Mouse (Mus musculus) megakaryocyte-erythroid progenitor cell, adult 5-6 weeks (primary cell): ENCODE results near the gene Apbb2. TPM values are rescaled to one million over a fixed set of nuclear protein-coding genes. Genes with fewer than 3 reads are reported as not detected.

Experiments used
- ATAC-seq: replicated peaks from 2 replicates; pipeline ENCODE4 v1.8.0; 2016; ENCODE audit warnings: mild to moderate bottlenecking, inconsistent platforms; ENCODE audit not compliant: severe bottlenecking, poor library complexity, low FRiP score, low TSS enrichment
- total RNA-seq, 2 experiments: library from RNA; stranded (forward) in 1 of 2; stranded (reverse) in 1 of 2; fragments of 200-1000, 215-1000 nt in 1 of 2; fragments of >200 nt in 1 of 2; fragmentation: Nextera tagmentation in 1 of 2; gene quantifications; 2 replicates each; pipeline ENCODE4 v1.2.3; 2014 to 2017

The Apbb2 gene
- total RNA-seq, 2 experiments from 2014 or later, result 2.4 TPM; not detected in 1

DNA sequence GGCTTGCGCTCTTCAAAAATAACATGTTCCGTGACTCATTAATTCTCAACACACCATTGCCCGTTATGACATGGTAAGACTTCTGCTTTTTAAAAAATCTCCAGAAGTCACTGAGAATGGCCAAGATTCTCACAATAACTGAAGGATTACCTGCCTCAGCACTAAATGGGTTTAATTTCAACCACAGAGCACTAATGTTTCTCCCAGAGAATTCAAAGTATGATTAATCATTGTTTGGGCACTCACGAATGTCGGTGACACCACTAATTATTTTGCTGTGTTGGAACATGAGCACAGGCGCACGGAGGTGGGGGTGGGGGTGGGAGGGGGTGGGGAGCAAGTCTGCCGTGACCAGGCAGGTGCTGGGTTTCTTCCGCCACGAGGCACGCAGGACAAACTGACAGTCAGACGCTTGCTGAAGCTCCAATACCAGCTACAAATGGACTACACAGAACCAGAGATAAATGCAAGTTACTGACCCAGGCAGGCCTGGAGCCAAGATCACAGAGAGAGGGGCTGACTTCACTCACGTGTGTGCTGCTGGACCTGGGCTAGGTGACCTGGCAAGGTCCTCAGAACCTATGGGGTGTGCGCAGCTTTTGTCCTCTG is 121.0 kb downstream of the Apbb2 start:
- no peak for ATAC-seq

DNA sequence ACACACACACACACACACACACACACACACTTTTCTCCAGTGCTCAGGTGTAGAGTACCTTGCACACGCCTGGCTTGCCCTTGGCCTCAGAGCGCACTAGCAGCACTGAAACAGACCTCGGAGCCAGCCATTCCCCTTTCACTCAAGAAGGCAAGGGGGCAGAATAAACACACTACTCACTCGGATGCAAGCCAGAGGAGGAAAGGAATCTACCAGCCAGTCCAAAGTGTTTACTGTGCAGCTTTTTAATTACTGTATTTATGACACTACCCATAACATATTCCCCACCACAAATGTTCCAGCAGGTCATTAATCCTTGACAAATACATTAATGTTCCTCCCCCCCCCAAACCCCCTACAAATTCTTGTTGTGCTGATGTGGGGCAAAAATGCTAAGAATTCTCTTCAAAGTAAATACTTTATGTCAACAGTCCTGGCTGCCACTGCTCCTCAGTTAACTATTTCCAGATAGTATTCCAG is 121.7 kb downstream of the Apbb2 start:
- ATAC-seq, result no peak

DNA sequence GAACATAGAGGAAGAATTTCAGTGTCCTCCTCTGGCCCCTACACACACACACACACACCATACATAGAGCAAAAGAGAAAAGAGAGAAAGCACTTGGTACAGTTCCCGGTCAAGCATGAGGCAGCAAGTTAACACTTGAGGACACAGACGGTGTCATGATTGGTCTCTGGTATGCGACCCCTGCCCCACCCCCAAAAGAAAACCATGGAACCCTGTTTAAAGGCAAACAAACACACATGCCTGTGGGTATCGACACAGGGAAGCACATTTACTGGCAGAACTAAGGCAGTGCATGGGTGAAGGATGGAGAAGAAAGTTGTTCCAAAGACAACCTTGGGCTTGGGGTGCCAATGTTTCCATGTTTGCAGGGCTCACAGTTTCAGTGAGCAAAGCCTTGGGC is 123.9 kb downstream of the Apbb2 start:
- no peak for ATAC-seq

DNA sequence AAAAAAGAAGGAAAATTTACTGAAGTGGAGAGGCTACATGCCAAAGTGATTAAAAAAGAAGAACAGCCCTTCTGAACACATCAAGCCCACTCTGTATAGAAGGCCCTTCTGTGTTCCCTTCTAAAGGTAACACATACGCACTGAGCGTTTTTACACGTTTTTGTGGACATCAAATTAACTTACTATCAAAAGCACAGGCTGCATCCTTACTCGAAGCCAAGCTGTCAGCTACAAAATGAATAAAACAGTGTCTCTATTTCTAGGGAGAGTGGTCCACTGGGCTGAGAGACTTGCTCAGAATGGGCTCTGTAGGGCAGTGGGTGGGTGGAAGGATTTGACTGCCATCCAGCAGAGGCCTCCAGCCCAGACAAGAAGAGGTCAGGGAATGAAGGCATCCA is 126.0 kb downstream of the Apbb2 start:
- no peak for ATAC-seq

DNA sequence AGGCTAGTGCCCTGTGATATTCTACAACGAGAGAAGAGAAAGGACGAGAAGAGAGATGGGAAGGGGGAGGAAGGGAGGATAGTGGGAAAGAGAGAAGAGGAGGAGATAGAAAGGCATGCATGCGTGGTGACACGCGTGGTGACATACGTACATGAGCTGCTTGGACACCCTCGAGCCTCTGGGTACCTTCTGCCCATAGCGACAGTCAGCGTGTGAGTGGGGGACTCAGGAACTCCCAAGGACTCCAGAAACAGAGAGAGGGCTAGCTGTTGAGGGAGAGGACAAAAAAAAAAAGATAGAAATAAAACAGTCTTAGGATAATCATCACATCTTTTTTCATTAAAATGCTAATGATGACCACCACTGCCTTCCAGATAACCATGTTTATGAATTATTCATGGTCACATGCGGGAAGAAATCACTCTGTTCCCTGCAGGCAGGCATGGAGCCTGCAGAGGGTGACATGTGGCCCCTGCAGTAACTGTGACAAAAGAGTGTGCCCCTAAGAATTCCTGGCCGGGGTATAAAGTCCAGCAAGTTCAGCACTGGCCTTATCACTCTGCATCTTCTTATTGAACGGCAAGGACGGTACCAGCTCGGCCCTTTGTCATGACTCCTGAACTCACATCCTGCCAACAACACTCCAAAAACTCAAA is 126.5 kb downstream of the Apbb2 start:
- ATAC-seq, result no peak

DNA sequence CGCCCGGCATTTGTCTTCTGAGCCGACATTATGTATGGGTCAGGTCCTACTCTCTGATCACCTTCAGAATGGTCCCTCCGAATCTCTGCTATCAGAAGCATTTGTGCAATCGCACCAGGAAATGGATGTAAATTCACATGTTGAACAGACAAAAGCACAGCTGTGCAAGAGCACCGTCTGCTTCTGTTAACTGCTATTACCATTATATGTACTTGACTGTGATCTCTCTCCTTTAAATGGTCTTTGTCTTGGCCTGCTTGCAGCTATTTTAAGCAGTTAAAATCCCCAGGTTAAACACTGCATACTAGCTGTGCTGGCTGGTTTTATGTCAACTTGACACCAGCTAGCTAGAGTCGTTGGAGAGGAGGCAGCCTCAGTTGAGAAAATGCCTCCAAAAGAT is 132.6 kb downstream of the Apbb2 start:
- no peak for ATAC-seq

DNA sequence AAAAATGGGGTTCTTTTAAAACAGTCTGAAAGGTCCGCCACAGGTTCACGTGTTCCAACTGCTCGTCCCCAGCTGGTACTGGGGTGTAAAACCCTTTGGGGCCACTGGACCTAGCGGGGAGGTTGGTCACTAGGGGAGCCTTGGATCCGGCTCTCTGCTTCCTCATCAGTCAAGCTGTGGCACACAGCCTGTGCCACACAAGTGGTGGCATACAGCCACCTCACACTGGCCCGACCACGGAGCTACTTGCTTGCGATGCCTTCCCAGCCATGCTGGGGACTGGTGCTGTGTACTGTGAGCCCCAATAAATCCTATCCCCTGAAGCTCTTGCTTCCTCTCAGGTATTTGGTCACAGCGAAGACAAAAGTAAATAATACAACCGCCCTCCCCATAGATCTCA is 142.3 kb downstream of the Apbb2 start:
- ATAC-seq, result no peak

DNA sequence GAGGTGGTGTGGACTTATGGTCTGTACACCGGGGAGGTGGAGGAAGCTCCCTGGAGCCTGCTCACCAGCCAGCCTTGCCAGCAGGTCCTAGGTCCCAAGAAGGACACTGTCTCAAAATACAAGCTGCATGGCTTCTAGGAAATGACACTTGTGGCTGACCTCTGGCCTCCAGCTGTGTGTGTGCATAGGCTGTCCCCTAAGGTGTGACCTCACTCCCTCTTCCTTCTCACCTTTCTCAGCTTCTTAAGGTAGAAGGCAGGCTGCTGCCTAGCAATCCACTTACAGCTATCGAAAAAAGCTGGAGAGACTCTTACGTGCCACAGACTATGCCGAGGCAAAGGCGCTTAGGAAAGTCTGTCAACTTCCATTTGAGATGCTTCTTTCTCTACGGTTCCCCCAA is 142.8 kb downstream of the Apbb2 start:
- ATAC-seq, result no peak

DNA sequence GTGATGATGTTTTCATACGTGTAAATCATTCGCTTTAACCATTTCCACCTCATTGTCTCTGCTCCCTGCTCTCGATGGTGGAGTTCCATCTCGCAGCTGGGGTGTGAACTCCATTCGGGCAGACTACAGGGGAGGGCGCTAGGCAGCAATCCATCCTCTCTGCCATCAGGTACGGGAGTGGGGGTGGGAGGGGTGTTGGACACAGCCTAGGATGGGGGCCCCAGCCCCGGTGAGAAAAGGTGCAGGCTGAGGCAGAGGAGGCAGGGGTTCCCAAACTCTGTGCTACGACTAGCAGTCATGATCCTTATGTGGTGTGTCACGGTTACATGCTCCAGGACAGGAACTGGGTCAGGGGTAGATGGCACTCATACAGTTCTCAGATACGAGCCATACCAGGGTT is 144.4 kb downstream of the Apbb2 start:
- no peak for ATAC-seq

DNA sequence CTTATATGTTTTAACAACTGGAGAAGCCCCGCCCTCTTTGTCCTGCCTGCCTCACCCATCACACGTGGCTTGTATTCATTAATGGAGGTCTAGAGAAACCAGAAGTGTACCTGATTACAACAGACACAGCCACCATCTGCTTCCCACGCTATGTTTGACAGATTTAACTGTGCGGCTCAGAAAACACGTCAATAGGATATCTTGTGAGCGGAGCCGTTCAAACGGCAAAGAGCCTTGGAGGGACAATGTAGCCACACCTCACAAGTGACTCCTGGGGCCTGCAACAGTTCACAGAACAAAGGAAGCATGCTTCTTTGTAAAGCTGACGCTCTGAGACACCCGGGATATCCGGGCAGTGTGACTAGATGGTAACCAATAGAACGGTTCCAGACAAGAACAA is 145.0 kb downstream of the Apbb2 start:
- ATAC-seq, result no peak

DNA sequence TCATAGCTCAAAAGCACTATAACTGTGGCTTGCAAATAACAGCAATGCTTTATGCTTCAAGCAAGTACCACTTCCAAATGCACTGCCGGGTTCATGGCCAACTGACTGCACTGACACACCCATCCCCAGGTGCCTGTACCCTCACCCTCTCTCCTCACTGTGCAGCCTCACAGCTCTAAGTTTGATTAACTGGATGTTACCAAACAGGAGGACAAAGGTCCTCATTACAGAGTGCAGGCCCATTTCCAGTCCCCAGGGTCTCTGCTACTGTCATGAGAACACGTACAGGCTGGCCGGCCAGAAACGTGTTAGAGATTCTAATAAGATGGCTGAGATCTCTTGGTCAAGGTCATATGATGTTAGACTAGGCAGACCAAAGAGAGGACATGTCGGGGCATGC is 147.7 kb downstream of the Apbb2 start:
- no peak for ATAC-seq

DNA sequence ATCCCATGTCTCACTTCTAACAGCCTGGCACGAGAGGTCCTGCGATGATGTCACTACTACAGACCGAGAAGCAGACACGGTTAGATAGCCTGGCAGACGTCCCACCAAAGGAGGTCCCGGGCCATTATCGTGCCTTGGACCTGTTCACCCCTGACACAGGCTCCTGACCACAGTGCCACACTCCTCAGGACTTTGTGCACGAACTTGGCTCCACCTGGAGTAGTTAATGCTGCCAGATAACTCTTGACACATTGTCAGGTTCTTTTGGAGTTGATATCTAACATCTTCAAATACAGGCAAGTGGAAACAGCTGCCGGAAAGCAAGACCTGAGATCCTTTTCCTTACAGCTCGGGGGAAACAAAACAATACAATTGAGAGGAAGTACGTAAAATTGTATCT is 148.9 kb downstream of the Apbb2 start:
- ATAC-seq, result no peak

DNA sequence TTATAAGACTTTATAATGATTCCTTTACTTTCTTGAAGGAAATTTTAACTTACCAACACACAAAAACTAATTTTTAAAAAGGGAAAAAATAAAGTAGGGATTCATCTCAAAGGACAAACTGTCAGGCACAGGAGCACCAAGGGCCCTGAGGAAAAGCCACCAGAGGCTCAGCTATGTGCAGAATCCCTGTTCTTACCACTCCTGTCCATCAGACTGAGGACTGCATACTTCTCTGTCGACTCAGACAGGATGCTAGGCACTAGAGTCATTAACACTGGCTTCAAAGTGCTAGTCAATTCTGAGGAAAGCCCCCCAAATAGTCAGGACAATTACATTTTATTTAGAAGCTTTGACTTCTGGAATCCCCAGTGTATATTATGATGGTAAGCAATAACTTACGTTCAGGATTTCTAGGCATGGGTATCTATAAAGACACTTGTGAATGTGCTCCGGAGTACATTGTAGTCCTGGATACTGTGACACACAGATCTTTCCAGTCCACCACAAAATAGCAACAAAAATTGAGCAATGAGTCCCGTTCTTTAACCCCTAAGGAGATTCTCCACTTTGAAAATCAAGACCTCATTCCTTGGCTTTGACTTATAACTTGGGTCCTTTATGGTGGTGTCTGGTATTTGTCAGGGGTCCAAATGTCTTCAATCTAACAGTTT is 150.1 kb downstream of the Apbb2 start:
- no peak for ATAC-seq

DNA sequence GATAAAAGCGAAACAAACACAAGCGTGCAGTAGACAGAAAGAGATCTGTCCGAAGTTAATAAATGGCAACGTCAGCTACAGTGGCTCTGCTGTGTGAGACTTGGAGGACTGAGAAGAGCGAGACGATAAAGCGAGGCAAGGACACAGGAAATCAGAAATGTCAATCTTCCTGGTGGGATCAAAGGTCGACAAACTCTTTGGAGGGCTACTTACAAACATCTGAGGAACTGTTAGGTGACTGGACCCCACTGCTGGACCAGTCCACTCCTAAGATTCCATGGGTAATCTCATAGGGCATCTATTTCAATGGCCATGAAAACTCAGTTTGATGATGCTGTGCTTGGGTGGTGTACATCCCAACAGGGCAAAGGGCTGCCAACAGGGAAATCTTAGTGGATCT is 155.9 kb downstream of the Apbb2 start:
- no peak for ATAC-seq

DNA sequence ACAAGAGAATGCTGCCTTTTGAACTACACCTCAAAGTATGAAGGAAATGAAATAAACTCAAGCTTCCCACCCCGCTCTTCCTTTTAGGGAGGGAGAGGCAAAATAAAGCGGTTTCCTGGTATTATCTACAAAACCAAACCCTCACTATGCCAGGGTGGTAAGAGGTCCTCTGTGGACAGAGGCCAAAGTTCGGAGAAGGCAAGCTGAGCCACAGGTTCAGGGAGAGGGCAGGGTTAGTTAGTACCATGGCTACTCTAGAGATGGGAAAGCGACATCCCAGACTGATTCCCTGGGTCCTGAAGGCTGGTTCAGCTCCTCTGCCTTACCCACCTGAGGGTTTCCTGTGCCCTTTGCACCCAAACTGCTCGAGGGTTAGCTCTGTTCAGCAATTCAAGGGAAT is 159.7 kb downstream of the Apbb2 start:
- no peak for ATAC-seq

DNA sequence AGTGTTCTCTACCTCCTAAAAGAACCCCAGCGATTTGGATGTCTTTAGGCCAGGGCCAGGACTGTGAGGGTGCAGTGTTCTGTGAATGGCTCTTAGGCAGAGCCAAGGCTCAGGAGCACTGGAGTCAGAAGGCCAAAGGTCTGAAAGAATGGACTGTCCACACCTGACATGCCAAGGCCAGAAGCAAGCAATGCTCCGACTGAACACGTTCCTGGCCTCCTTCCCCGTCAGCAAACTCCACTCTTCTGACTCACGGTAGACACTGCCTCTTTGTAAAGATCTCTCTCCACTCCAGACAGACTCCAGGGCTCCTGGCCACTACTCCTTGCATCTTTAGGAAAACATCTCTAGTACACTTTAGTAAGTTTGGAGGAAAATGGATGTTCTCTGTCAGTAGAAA is 163.3 kb downstream of the Apbb2 start:
- no peak for ATAC-seq

DNA sequence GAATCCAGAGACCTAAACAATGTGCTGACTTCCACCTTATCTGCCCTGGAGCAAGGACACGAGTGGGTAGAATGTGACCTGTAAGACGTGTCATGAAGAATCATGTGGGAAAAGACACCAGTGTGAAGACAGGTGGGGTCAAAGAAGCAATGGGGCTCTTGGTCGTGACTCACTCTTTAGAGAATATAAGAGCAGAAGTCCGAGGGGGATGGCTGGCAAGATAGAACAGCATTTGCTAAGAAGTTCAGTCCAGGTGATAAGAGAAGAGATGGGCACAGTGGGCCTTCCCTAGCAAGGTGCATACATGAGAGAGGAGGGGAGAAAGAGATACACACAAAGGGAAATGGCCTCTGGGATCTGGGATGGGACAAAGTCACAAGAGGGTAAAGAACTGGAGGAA is 163.8 kb downstream of the Apbb2 start:
- ATAC-seq, result no peak

DNA sequence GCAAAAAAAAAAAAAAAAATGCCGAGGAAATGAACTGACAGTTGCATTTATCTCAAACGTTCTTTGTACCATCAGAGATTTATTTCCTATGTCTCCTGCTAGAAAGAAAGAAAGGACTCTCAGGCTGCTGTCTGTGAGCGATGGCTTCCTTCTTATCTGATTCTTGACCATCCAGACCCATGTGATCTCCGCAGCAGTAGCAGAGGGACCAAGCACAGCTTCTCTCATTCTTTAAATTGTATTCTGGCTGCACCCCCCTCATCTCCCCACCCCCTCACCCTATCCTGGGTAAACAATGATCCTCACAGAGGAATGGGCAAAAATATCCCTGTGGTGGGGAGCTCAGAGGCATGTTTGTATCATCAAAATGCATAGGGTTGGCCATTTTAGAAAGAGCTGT is 165.5 kb downstream of the Apbb2 start:
- ATAC-seq, result no peak

DNA sequence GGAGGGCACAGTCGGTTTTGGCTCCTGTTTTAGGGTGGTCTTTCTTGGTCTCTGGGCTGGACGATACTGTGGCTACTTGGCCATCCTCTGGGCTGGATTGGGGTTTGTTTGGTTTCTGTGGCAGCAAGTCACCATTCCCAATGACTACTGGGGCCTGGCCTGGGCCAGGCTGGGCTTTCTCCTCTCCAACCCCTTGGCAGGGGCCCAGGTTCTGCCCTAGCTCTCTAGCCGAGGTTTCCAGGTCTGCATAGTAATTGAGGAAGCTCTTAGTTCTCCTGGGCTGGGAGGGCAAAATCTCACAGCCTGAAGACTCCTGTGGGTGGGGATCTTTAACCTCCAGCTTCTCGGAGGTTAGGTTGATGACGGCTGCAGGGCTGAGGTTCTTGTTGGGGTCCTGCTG is 167.0 kb downstream of the Apbb2 start:
- no peak for ATAC-seq

DNA sequence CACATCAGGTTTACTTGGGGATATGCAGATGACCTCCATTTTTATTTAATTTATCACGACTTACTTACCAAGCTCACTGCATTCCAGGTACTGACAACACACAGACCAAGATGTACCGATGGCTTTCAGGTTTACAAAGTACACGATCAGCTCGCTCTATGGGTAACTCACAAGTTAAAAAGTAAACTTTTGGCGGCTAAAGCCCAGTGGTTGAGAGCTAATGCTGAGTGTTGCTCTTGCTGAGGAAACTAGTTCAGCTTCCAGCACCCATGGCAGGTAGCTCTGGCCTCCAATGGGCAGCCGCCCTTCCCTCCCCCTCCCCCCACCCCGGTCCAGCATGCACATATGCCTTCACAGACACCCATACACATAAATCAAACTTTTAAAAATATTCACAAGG is 173.1 kb downstream of the Apbb2 start:
- ATAC-seq, result no peak

DNA sequence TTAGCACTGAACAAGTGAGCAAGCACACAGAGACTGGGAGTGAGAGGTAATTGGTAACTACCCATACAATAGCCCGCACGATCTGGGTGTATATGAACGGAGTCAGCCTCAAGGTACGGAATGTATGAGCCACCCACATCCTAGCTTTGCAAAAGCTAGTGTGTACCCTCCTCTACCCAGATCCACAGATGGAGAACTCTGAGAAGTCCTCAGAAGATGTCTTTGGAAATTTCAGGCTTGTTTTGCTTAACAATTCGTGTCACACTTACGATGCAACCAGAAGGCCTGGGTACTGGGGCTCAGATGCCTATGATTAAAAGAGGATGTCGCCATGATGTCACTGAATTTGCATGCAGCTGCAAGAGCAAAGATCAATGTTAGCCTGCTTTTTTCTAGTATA is 176.3 kb downstream of the Apbb2 start:
- ATAC-seq, result no peak
